Mouse (Mus musculus) right cerebral cortex, adult 18-20 months (tissue): ENCODE results near the gene Srebf2.

ENCODE experiments used
- DNase-seq: peaks from one replicate; pipeline ENCODE4 v3.0.0; 2022; ENCODE audit warnings: mixed read lengths

Gene Srebf2

DNA sequence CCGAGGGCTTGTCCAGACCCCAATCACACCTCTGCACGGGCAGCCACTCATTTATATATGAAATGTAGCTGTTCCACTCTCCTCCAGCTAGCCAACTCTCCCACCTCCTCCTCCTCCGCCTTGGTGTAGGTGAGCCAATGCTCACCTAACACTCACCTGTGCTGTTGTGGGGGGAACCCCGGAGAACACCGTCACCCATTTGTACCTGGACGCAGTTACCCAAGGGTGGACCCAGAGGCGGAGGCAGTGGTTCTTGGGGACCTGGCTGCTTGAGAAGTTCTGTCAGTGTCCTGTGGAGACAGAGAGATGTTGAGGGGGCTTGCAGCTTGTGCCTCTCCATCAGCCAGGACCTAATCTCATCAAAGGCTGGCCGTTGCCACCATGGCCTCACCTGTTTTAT, 61.3 kb downstream of the Srebf2 start:
- DNase-seq = no peak

- no peak for DNase-seq
These were observed 62.5 kb downstream of the Srebf2 start for GRCm38 (mm10) chr15:82209295-82210050.

- no peak for DNase-seq
These were observed 63.8 kb downstream of the Srebf2 start for GRCm38 (mm10) chr15:82210801-82211200.

- no peak for DNase-seq
These were observed 64.3 kb downstream of the Srebf2 start for GRCm38 (mm10) chr15:82211281-82211680.

DNA sequence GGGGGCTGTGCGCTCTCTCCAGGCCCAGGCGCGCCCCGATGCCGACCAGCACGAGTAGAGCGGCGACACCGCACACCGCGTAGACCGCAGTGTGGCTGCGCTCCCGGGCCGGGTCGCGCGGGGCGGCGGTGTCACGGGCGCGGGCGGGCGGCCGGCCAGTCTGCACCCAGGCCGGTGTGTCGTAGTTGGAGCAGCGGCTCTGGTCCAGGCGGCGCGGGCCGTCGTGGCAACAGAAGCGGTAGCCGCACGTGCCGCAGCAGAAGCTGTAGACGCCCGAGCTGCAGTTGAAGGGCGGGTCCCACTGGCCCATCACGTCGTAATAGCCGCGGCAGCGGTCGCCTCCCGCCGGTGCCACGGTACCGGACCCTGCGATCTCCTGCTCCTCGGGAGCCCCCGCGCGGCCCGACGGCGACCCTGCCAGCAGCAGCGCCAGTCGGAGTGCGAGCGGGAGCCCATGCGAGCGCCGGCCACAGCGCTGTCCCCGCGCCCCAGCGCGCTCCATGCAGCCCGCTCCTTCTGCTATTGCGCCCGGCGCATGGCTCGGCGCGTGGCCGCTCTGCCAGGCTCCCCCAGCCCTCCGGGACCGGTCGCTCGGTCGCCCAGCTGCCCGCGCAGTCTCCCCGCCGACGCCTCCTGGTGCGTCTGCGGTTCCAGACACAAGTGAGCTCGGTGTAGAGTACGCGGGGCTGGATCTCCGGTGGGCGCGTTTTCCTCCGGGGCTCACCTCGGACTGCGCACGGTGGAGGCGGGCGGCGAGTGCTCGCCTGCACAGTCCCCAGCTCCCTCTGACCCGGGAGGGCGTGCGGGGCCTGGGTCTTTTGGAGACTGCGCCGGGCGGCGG, 65.2 kb downstream of the Srebf2 start:
- no peak for DNase-seq

DNA sequence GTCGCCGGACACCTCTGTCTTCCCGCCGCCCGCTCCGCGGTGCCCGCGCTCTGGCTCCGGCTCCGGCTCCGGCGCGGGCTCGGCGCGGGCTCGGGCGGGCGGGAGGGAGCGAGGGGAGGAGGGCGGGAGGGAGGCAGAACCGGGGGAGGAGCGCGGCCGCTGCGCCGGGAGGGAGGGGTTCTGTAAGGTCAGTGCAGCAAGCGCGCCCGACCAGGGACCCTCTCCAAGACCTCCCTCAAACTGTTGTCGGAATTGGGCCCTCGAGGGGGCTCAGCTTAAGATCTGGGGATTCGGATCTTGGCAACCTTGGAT, 65.7 kb downstream of the Srebf2 start, which contains the start of gene Shisa8:
Gene Shisa8 (minus strand): TSS at position 64 of the 312 bp plus-strand sequence.
- DNase-seq = no peak

- DNase-seq = no peak
These were observed 66.2 kb downstream of the Srebf2 start for GRCm38 (mm10) chr15:82213222-82213621.

DNA sequence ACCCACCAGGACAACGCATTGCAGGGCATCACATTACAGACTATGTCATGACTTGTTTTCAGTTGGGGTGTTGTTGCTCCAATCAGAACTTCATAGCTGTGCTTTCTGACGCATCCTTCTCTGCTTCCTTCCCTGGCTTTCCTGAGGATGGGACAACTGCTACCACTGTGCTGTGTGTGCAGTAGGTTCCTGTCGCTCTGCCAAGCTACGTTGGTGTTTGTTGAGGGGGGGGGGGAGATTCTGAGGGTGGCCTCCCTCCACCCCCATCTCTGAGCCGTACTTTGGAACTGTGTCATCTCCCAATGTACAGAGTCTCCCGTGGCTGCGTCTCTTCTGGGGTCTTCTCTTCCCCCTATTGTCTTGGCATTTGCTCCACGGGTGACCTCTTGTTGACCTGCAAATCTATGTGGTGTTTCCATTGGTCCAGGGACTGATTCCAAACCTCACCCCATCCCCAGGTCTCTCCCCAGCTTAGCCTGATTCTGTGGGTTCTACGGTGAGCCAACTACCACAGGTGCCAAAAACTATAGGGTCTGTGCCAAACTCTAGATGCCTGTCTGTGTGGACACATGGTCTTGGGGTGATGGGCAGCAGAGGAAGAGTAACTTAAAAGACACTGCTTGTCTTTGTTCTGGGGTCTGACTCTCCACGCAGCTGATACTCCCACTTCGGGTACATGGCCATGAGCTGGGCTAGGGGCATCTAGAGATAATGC, 68.5 kb downstream of the Srebf2 start:
- no peak for DNase-seq

GRCm38 (mm10) chr15:82216142-82216827, 69.3 kb downstream of the Srebf2 start:
- no peak for DNase-seq

GRCm38 (mm10) chr15:82217039-82217438, 70.1 kb downstream of the Srebf2 start:
- DNase-seq = no peak

DNA sequence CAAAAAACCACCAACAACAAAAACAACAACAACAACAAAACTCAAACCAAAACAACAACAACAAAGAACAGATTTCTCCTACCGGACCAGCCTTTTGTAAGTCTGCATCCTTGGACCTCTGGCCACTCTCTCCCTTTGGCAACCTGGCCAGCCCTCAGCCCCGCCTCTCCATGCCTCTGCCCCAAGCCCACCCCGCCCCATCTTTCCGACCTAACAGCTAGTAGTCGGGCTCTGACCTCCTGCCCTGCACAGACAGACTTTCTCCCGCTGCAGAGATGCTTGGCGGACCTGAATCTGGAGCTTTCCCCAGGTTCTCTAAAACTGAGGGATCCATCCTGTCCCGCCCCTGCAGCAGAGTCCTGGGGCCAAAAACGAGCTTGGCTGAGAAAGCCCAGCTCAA, 71.0 kb downstream of the Srebf2 start:
- no peak for DNase-seq

DNA sequence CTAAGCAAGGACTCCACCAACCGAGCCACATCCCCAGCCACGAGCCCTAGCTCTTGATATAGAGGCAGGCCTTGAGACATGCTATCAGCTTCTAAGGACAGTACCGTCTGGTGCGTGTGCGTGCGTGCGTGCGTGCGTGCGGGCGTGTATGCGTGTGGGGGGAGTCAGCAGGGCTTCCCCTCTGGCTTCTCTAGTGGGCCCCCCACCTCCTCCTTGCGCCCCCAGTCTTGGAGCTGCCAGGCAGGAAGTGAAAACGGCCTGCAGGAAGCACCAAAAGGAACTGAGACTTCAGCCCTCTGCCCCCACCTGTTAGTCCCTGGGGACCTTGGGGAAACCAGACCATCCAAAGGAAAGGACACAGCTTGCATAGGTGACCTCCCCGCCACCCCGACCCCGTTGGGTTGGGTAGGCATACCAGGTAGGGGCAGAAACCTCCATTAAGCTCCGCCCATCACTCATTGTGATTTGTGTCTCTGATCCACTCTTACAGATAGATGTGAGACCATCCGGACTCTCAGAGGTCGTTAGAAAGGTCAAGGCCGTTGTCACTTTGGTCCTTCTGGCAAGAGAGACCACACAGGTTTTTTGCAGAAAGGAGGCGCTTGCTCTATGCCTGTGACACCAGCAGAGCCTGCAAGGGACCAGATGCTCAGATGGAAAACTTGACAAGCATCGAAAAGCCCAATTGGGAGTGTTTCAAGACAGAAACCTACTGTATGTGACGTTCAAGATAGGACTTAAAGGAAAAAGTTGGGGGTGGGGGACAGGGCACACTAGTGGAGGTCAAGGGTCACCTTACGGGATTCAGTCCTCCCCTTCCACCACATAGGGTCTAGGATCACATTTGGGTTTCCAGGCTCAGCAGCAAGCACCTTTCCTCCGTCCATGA, 72.0 kb downstream of the Srebf2 start:
- no peak for DNase-seq

DNA sequence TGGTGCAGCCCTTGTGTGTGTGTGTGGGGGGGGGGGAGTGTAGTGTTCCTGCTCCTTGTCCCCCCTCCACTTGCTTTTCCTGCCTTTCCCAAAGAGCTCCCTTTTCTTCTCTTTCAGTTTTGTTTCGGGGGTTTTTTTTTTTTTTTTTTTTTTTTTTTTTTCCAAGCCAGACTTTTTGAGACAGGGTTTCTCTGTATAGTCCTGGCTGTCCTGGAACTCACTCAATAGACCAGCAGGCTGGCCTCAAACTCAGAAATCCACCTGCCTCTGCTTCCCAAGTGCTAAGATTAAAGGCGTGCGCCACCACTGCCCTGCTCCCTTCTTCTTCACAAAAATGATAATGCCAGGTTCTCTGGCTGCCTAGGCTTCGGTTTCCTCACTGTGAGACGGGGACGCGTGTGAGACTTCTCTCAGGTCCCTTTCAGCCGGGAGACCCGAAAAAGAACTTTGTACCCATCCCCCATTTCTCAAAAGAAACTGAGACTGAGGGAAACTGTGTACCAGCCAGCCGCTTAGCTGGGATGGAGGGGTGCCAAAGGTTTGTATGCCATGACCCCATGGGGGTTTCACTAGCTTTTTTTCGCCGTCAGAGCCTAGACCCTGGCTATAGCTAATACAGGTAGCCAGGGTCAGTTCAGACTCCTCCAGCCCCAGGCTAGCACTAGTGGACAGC, 73.2 kb downstream of the Srebf2 start:
- no peak for DNase-seq

GRCm38 (mm10) chr15:82221104-82221860, 74.3 kb downstream of the Srebf2 start:
- no peak for DNase-seq

DNA sequence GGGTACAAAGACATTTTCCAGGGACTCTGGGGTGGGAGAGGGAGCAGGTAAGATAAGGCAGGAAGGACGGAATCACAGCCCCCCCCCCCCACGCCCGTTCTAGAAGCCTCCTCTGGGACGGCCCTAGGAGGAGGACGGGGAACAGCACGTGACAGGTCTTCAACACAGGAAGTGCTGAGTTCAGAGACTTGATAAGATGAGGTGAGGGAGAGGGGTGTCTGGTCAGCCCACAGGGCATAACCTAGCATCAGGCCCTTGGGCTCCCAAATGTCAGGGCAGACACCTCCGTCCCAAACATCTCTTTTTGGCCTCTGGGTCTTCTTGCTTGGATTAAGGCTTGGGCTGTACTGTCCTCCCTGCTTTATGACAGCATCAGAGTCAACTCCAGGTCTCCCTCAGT, 76.3 kb downstream of the Srebf2 start:
- no peak for DNase-seq

DNA sequence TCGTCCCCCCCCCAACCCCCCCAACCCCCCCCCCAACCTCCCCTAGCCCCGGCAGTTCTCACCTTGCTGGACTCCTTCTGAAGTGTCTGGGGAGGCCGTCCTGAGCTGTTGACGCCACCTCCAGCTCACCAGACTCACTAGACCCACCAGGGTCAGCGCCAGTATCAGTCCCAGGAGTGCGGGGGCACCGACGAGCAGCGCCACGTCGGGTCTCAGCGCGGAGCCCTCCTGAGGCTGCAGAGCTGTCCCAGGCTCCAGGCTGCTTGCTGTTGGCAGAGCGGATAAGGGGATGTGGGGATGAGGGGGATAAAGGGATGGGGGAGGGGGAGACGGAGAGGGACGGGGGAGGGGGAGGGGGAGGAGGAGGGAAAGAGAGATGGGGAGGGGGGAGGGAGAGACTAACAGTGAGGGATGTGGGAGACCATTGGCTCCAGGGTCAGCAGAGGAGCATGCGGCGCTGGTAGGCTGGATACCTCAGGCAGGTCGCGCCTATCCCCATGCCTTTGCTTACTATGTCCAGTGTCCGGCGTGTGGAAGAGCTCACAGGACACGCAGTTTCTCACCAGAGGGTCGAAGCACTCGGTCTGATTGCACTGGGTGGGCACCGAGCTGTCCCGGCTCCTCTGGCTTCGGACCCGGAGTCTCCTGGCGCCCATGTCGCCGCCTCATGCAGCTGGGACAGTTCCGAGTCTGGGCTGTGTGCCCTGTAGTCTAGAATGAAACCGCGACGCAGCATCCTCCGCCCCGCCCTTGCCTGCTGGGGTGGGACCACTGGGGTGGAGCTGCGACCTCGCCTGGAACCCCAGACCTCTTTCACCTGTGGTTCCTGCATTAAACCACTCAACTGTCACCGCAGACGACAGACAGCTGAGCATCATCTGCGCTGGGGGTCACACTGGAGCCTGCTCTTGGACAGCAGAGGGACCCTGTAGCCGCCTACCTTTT, 76.9 kb downstream of the Srebf2 start, which contains the start of gene Tnfrsf13c:
Gene Tnfrsf13c (minus strand): TSS at position 713 of the 945 bp plus-strand sequence.
- DNase-seq = no peak

DNA sequence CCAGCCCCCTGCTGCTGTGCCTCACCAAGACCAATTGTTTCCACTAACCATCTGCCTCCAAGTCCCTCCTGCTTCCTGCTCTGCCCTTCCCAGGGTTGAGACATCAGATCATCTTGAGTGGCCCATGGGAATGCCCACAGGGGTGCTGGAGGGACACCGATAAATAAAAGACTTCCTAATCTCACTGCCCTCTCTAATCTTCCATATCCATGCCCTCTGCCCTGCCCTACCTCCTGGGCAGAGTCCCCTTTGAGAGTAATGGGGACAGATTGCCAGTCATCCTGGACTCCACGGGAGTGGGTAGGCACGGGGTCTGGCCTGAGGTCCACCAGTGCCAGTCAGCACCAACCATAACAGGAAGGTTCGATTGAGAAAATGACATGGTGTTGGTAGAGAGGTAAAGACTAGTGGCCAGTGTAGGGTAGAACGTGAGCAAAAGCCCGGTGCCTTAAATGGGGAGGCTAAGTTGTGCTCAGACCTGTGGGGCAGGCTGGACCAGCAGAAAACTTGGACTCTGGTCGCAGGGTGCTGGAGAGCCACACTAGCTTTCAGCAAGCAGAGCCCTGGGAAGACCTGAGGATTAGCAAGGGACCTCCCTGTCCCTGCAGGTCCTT, 77.7 kb downstream of the Srebf2 start:
- DNase-seq = no peak

DNA sequence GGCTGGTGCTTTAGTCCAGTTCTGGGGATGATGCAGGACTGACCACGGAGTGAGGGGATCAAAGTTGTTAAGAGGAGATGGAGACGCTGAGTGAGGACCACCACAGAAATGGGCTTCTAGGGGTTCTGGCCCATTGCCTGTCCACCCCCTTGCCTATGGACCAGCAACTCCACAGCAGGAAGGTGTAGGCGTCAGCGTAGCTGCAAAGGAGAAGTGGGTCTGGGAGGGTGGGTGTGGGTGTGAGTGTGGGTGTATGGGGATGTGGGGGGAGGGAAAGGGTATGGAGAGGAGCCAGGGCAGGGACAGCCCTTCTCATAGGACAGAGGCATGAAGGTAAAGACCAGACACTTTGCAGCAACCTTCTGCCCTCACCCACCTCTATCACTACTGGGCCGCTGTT, 78.8 kb downstream of the Srebf2 start:
- no peak for DNase-seq

- DNase-seq = no peak
These were observed 82.6 kb downstream of the Srebf2 start for GRCm38 (mm10) chr15:82229542-82230045.
